Mouse (Mus musculus) bone marrow macrophage, adult 2 months (primary cell): ENCODE measurements around the gene Camkmt. TPM values are rescaled to one million over a fixed set of nuclear protein-coding genes. Genes with fewer than 3 reads are reported as not detected.

ENCODE experiments used
- H3K27ac ChIP-seq: 2 replicates; pipeline ENCODE4 v1.5.1; 2012; ENCODE audit warnings: low read depth, low read length; ENCODE audit not compliant: insufficient read depth
- H3K4me1 ChIP-seq: 2 replicates; pipeline ENCODE4 v1.6.1; 2012; ENCODE audit warnings: low read length; ENCODE audit not compliant: control insufficient read depth, insufficient read depth
- H3K4me3 ChIP-seq: 2 replicates; pipeline ENCODE4 v1.5.1; 2012; ENCODE audit warnings: mild to moderate bottlenecking, low read length, moderate library complexity; ENCODE audit not compliant: insufficient read depth
- CTCF ChIP-seq: IDR thresholded peaks from 2 replicates; pipeline ENCODE4 v1.5.1; 2012; ENCODE audit warnings: low read depth, mild to moderate bottlenecking, low read length, moderate library complexity
- POLR2A ChIP-seq: IDR thresholded peaks from 2 replicates; pipeline ENCODE4 v1.6.1; 2012; ENCODE audit warnings: mild to moderate bottlenecking, low read depth, low read length, borderline replicate concordance
- polyA plus RNA-seq: library from polyadenylated mRNA; stranded (reverse); fragments of >200 nt; gene quantifications from 2 replicates; pipeline ENCODE4 v1.2.4, GENCODE M21; 2012; ENCODE audit not compliant: missing spikeins, insufficient read depth, insufficient read length

Camkmt gene
- polyA plus RNA-seq, 1 experiment, result 10.8 TPM

- TF ChIP-seq POLR2A, result no peak
- TF ChIP-seq CTCF, result no peak
- Histone ChIP-seq H3K4me1 (no peaks in the 10 kb centered on the region), H3K27ac (no peak overlapping the region), H3K4me3 (no peak overlapping the region)
These were observed 262.8 kb downstream of the Camkmt start for GRCm38 (mm10) chr17:85353191-85353590.

- no peak overlapping the region for H3K4me3 ChIP-seq
- no peak overlapping the region for H3K27ac ChIP-seq
These were observed 263.3 kb downstream of the Camkmt start for GRCm38 (mm10) chr17:85353636-85354035.

GRCm38 (mm10) chr17:85355356-85355755 is 265.0 kb downstream of the Camkmt start:
- TF ChIP-seq POLR2A (no peak), CTCF (no peak)
- H3K4me3 ChIP-seq, result no peak overlapping the region
- no peak overlapping the region for H3K27ac ChIP-seq
- H3K4me1 ChIP-seq, result no peaks in the 10 kb centered on the region

More at GRCm38 (mm10) chr17:85353636-85354035, 263.3 kb downstream of the Camkmt start:
- no peaks in the 10 kb centered on the region for H3K4me1 ChIP-seq
- TF ChIP-seq POLR2A, result no peak
- no peak for TF ChIP-seq CTCF

- Histone ChIP-seq H3K27ac (no peak overlapping the region), H3K4me3 (no peak overlapping the region), H3K4me1 (no peaks in the 10 kb centered on the region)
- no peak for TF ChIP-seq CTCF
- TF ChIP-seq POLR2A, result no peak
These were observed 270.7 kb downstream of the Camkmt start for GRCm38 (mm10) chr17:85361006-85361405.

GRCm38 (mm10) chr17:85367319-85367718 is 277.0 kb downstream of the Camkmt start:
- Histone ChIP-seq H3K4me1 (no peaks in the 10 kb centered on the region), H3K27ac (no peak overlapping the region), H3K4me3 (no peak overlapping the region)
- TF ChIP-seq CTCF, result no peak
- TF ChIP-seq POLR2A, result no peak

GRCm38 (mm10) chr17:85368776-85369175 is 278.4 kb downstream of the Camkmt start:
- no peak overlapping the region for H3K27ac ChIP-seq
- H3K4me1 ChIP-seq, result no peaks in the 10 kb centered on the region
- no peak for TF ChIP-seq CTCF
- TF ChIP-seq POLR2A, result no peak
- H3K4me3 ChIP-seq, result no peak overlapping the region

- H3K4me1 ChIP-seq, result no peaks in the 10 kb centered on the region
- H3K4me3 ChIP-seq, result no peak overlapping the region
- TF ChIP-seq CTCF, result no peak
- TF ChIP-seq POLR2A, result no peak
- H3K27ac ChIP-seq, result no peak overlapping the region
These were observed 281.7 kb downstream of the Camkmt start for GRCm38 (mm10) chr17:85372076-85372475.

- Histone ChIP-seq H3K4me1 (no peaks in the 10 kb centered on the region), H3K4me3 (no peak overlapping the region), H3K27ac (no peak overlapping the region)
- TF ChIP-seq POLR2A (no peak), CTCF (no peak)
These were observed 282.2 kb downstream of the Camkmt start for GRCm38 (mm10) chr17:85372523-85372922.

GRCm38 (mm10) chr17:85374100-85374833 is 283.9 kb downstream of the Camkmt start:
- peaks cover 4% of the 10 kb centered on the region for H3K4me1 ChIP-seq
- no peak for TF ChIP-seq CTCF
- TF ChIP-seq POLR2A, result no peak
- no peak overlapping the region for H3K4me3 ChIP-seq
- no peak overlapping the region for H3K27ac ChIP-seq

- TF ChIP-seq POLR2A (no peak), CTCF (no peak)
- H3K4me1 ChIP-seq, result peaks cover 4% of the 10 kb centered on the region
- no peak overlapping the region for H3K4me3 ChIP-seq
- no peak overlapping the region for H3K27ac ChIP-seq
These were observed 284.5 kb downstream of the Camkmt start for GRCm38 (mm10) chr17:85374834-85375176.

GRCm38 (mm10) chr17:85375523-85375922 is 285.2 kb downstream of the Camkmt start:
- Histone ChIP-seq H3K27ac (no peak overlapping the region), H3K4me1 (peaks cover 4% of the 10 kb centered on the region), H3K4me3 (no peak overlapping the region)
- TF ChIP-seq POLR2A (no peak), CTCF (no peak)
